7 mouse cellular contexts compared by ENCODE assay signal in the genomic region with DNA sequence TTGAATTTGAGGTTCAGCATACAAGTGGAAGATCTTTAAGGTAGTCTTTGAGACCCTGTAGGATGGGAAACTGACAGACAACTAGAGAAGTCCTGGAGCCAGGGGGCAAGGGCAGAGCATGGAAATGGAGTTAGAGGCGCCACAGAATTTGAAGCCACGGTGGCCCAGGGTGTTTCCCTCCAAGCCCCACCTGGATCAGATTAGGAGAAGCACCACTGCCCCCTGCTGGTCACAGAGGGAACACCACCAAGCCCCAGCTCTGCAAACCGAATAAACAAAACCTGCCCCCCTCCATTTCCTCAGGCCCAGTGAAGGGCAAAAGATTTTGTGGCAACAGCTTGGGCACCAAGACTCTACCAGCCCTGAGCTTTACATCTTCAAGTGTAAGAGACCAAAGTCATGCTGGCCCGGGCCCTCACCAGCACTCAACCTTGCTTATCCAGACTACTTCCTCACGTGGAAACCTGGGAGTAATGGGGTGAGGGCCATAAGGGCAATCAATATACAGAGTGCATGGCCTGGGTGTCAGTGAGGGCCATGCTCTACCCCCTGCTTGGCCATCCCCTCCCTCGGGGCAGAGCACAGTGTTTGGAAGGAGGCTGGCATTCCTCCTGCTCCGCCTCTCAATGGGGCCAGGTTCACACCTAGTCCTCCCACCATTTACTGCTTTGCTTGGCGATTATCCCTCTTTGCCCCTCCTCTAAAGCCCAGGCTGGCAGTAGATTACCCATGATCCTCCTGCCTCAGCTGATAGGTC. TPM values are rescaled to one million over a fixed set of nuclear protein-coding genes. Genes with fewer than 3 reads are reported as not detected.
A peak's percentile ranks its signal among the peaks of the same experiment; 100 is the strongest.
DNase-seq lines count a peak whose midpoint lies in the region; ATAC-seq and TF ChIP-seq lines count a peak whose summit lies in the region.

No protein-coding gene starts in this region.

- no peak overlapping the region for H3K9ac ChIP-seq in embryonic facial prominence, embryonic 15.5 days

- H3K4me2 ChIP-seq in embryonic facial prominence, embryonic 15.5 days (replicated peaks) = peak overlapping the region; percentile 42

- H3K36me3 ChIP-seq in embryonic facial prominence, embryonic 15.5 days = no peaks in the 10 kb centered on the region

- no peaks in the 10 kb centered on the region for H3K9me3 ChIP-seq in embryonic facial prominence, embryonic 15.5 days (replicated peaks)

- WGBS in embryonic facial prominence, embryonic 15.5 days = 22% methylated on average over 8 of the region's 8 CpGs

- 0 out of 2 replicates have a peak, but pooled peaks cover 2% of the 10 kb centered on the region for H3K27me3 ChIP-seq in embryonic facial prominence, embryonic 15.5 days

- H3K4me1 ChIP-seq in embryonic facial prominence, embryonic 15.5 days = peaks cover 30% of the 10 kb centered on the region

- no peak overlapping the region for H3K4me3 ChIP-seq in embryonic facial prominence, embryonic 15.5 days (replicated peaks)
- H3K4me3 ChIP-seq in layer of hippocampus, adult 2 months = no peak overlapping the region

- peak; percentile 96 for TF ChIP-seq CTCF in layer of hippocampus, adult 2 months (conservative IDR thresholded peaks at IDR 0.05)

- peak overlapping the region; percentile 31; the same call in 1 of the 2 replicates for H3K27ac ChIP-seq in embryonic facial prominence, embryonic 15.5 days (replicated peaks)
- H3K27ac ChIP-seq in layer of hippocampus, adult 2 months = peak overlapping the region; percentile 89

- peak; percentile 5; the same call in 1 of the 2 replicates for ATAC-seq in embryonic facial prominence, embryonic 15.5 days (ENCODE audit: insufficient number of reproducible peaks, low FRiP score, low TSS enrichment, low read depth)

- DNase-seq in MN1 (ENCODE audit: low spot score) = peak; percentile 78
- DNase-seq in brain, adult 2 months (ENCODE audit: low read depth, low spot score) = peak; percentile 90
- peak; percentile 82 for DNase-seq in heart, postnatal 4 days
- DNase-seq in layer of hippocampus, adult 2 months (ENCODE audit: low spot score in 2 of 2) = peak; percentile 63 to 83
- DNase-seq in lung, postnatal 25 days (ENCODE audit: low spot score) = peak; percentile 61
- peak; percentile 82 for DNase-seq in retina, postnatal 1 day

RNA-seq across cellular contexts. Expression of a gene that starts 12.7 kb away (rescaled TPM):
- polyA plus RNA-seq in embryonic facial prominence, embryonic 15.5 days (2015; fragmentation: Nextera tagmentation; extraction: Ambion mirVana) = 4.2 and 5.0 TPM in 2 replicates
- total RNA-seq in heart, postnatal 4 days (2021) = 1 to 10 TPM; 2.9 to 3.8 TPM
- total RNA-seq in layer of hippocampus, adult 2 months (2021) = 10 to 100 TPM; 55.5 to 67.3 TPM

RNA-seq across cellular contexts. Expression of a gene that starts 15.2 kb away (rescaled TPM):
- 21.5 and 22.4 TPM in 2 replicates for polyA plus RNA-seq in embryonic facial prominence, embryonic 15.5 days (2015; fragmentation: Nextera tagmentation; extraction: Ambion mirVana)
- 10 to 100 TPM; 12.2 to 13.2 TPM for total RNA-seq in heart, postnatal 4 days (2021)
- total RNA-seq in layer of hippocampus, adult 2 months (2021) = 10 to 100 TPM; 19.3 to 23.7 TPM

RNA-seq across cellular contexts. Expression of a gene that starts 27.0 kb away (rescaled TPM):
- polyA plus RNA-seq in embryonic facial prominence, embryonic 15.5 days (2015; fragmentation: Nextera tagmentation; extraction: Ambion mirVana) = 25.5 and 29.1 TPM in 2 replicates
- 1 to 10 TPM; 3.3 to 5.6 TPM for total RNA-seq in heart, postnatal 4 days (2021)
- total RNA-seq in layer of hippocampus, adult 2 months (2021) = 10 to 100 TPM; 15.4 to 19.3 TPM

RNA-seq across cellular contexts. Expression of a gene that starts 37.3 kb away (rescaled TPM):
- 3.0 and 3.6 TPM in 2 replicates for polyA plus RNA-seq in embryonic facial prominence, embryonic 15.5 days (2015; fragmentation: Nextera tagmentation; extraction: Ambion mirVana)
- under 1 TPM; 0.10 to 0.16 TPM for total RNA-seq in heart, postnatal 4 days (2021)
- total RNA-seq in layer of hippocampus, adult 2 months (2021) = 100 to 1,000 TPM; 453 to 476 TPM

Comparison
In these comparisons a context has a peak if more than half of its experiments do, and no peak if none do; other contexts are left out.
1. RNA of a gene that starts 12.7 kb away (total RNA-seq): 55.5 to 67.3 TPM in layer of hippocampus, adult 2 months; 2.9 to 3.8 TPM in heart, postnatal 4 days; every median in the first group is over 10 times any median in the second.
2. Peak in every context shown above with its lines, with median percentiles within 50 percentile points of each other: DNase-seq.